Mouse (Mus musculus) gastrocnemius, postnatal 4 days (tissue): ENCODE results near the gene Hsf4. TPM values are rescaled to one million over a fixed set of nuclear protein-coding genes. Genes with fewer than 3 reads are reported as not detected.

Experiments used
- microRNA-seq: library from miRNA; unstranded; fragments of <30 nt; microRNA quantifications from one replicate; pipeline ENCODE4 v1.2.0, GENCODE M21; 2021
- total RNA-seq, 2 experiments: library from RNA; stranded (reverse); gene quantifications; 2 replicates each; pipeline ENCODE4 v1.2.3; 2021

Hsf4 gene
- total RNA-seq, 2 experiments from 2014 or later, result 0.21 to 0.29 TPM

Small RNAs within 50 kb of the gene (microRNA-seq; reads per million reads assigned to microRNA genes)
- gene Gm27320, result not detected
- 258 reads per million, percentile 60 among the genes with 10 or more reads in this experiment for gene Mir328

Other genes starting within 250 kb of the Hsf4 start
- gene Ces3a, start 221.2 kb upstream of the Hsf4 start, total RNA-seq, result 1 to 10 TPM in 1 of 2 experiments, not detected in 1; 1.5 TPM
- gene Ces3b, start 186.0 kb upstream of the Hsf4 start, total RNA-seq, result not detected
- gene Ces4a, start 138.0 kb upstream of the Hsf4 start, total RNA-seq, result not detected
- gene Cbfb, start 99.1 kb upstream of the Hsf4 start, total RNA-seq, result 10 to 100 TPM; 48.5 to 55.6 TPM
- gene D230025D16Rik, start 44.7 kb upstream of the Hsf4 start, total RNA-seq, result 10 to 100 TPM; 16.2 to 16.5 TPM
- 10 to 100 TPM; 14.9 to 15.3 TPM for gene B3gnt9, start 14.6 kb upstream of the Hsf4 start, total RNA-seq
- 10 to 100 TPM in 1 of 2 experiments, 1 to 10 TPM in 1; 6.6 to 10.2 TPM for gene Tradd, start 5.2 kb upstream of the Hsf4 start, total RNA-seq
- 1 to 10 TPM; 2.2 to 2.7 TPM for gene Fbxl8, start 5.2 kb upstream of the Hsf4 start, total RNA-seq
- gene Nol3, start 6.3 kb downstream of the Hsf4 start, total RNA-seq, result 10 to 100 TPM; 26.5 to 27.1 TPM
- 1 to 10 TPM; 3.8 to 6.3 TPM for gene 4931428F04Rik, start 20.1 kb downstream of the Hsf4 start, total RNA-seq
- 1 to 10 TPM; 8.1 to 8.7 TPM for gene Exoc3l, start 26.3 kb downstream of the Hsf4 start, total RNA-seq
- 10 to 100 TPM; 27.4 to 31.1 TPM for gene E2f4, start 27.9 kb downstream of the Hsf4 start, total RNA-seq
- gene Elmo3, start 35.8 kb downstream of the Hsf4 start, total RNA-seq, result 1 to 10 TPM; 1.0 to 1.1 TPM
- 1 to 10 TPM; 3.6 to 4.1 TPM for gene Lrrc29, start 56.5 kb downstream of the Hsf4 start, total RNA-seq
- 10 to 100 TPM; 28.7 to 29.5 TPM for gene Tmem208, start 56.6 kb downstream of the Hsf4 start, total RNA-seq
- gene Fhod1, start 78.2 kb downstream of the Hsf4 start, total RNA-seq, result 10 to 100 TPM; 12.4 to 14.2 TPM
- gene Slc9a5, start 79.0 kb downstream of the Hsf4 start, total RNA-seq, result 1 to 10 TPM; 4.0 to 4.2 TPM
- gene Plekhg4, start 103.5 kb downstream of the Hsf4 start, total RNA-seq, result under 1 TPM; 0.17 to 0.26 TPM
- not detected for gene Kctd19, start 143.7 kb downstream of the Hsf4 start, total RNA-seq
- gene Lrrc36, start 143.8 kb downstream of the Hsf4 start, total RNA-seq, result 1 to 10 TPM; 1.6 to 1.7 TPM
- gene Tppp3, start 201.7 kb downstream of the Hsf4 start, total RNA-seq, result 100 to 1,000 TPM; 527 to 572 TPM
- 10 to 100 TPM; 21.0 to 21.6 TPM for gene Zdhhc1, start 227.1 kb downstream of the Hsf4 start, total RNA-seq
- gene Hsd11b2, start 249.0 kb downstream of the Hsf4 start, total RNA-seq, result 10 to 100 TPM; 13.3 to 14.8 TPM